ENCODE assay signal across 39 mouse cellular contexts in the genomic region with DNA sequence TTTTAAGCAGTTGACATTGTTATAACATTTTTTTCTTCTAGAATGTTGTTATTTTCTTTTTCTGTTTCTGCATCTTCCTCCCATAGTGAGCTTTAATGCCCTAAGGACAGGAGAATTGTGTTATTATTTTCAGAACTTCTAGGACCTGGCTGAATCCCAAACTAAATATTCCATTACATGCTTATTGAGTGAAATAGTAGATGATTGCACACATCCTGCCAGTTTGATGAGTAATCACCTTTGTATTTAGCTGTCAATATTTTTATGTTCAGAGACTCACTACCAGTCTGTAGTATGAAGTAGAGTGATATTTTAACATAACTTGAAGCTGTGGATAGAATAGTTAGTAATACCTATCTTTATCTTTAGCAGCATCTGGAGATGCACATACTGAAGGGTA. TPM values are rescaled to one million over a fixed set of nuclear protein-coding genes. Genes with fewer than 3 reads are reported as not detected.
"Had no signal": no experiment of that assay in that cellular context is flagged by ENCODE, and none has a peak within 500 bp of the region (broad histone marks: within the 10 kb centered on the region; RNA-seq: fewer than 3 reads in every experiment).

No protein-coding gene starts in this region.

- DNase-seq: gastrocnemius, adult 2 months; gastrocnemius, postnatal 14 days; gastrocnemius, postnatal 36 days; heart, adult 18-20 months; heart, postnatal 10 days; heart, postnatal 4 days; kidney, adult 18-20 months; kidney, adult 8-10 months; kidney, postnatal 10 days; kidney, postnatal 25 days; kidney, postnatal 4 days; liver; liver, embryonic 13.5 days had no signal

- H3K27me3 ChIP-seq: heart, embryonic 12.5 days; hindbrain, embryonic 12.5 days; intestine, embryonic 15.5 days; limb, embryonic 12.5 days; liver, embryonic 13.5 days had no signal

- H3K36me3 ChIP-seq: heart, embryonic 10.5 days; heart, embryonic 12.5 days; hindbrain, embryonic 10.5 days; hindbrain, embryonic 12.5 days; intestine, embryonic 15.5 days; limb, embryonic 10.5 days; limb, embryonic 12.5 days; liver, embryonic 13.5 days had no signal

- H3K4me3 ChIP-seq: gastrocnemius, adult 2 months; heart, embryonic 10.5 days; heart, embryonic 12.5 days; hindbrain, embryonic 10.5 days; hindbrain, embryonic 12.5 days; intestine, embryonic 15.5 days; layer of hippocampus, adult 2 months; left cerebral cortex, adult 2 months; limb, embryonic 10.5 days; limb, embryonic 12.5 days; liver, embryonic 13.5 days had no signal

RNA-seq across cellular contexts. Expression of gene Prr9, which starts 12.2 kb away (rescaled TPM):
- total RNA-seq: gastrocnemius, adult 2 months; gastrocnemius, postnatal 14 days; gastrocnemius, postnatal 36 days; granulocyte monocyte progenitor cell, adult 5-6 weeks; heart, adult 18-20 months; heart, adult 8-10 months; heart, postnatal 10 days; heart, postnatal 25 days; heart, postnatal 4 days; layer of hippocampus, adult 2 months; layer of hippocampus, postnatal 10 days; layer of hippocampus, postnatal 25 days; left cerebral cortex, adult 2 months; left cerebral cortex, postnatal 14 days; left cerebral cortex, postnatal 36 days had no signal
- polyA plus RNA-seq: frontal cortex, adult 2 months; heart, embryonic 10.5 days; heart, embryonic 12.5 days; heart, embryonic 14.5 days; hindbrain, embryonic 10.5 days; hindbrain, embryonic 12.5 days; hindbrain, embryonic 14.5 days; hindbrain, embryonic 16.5 days; inflammation-experienced regulatory T-cells, adult 6 months; intestine, embryonic 15.5 days; intestine, postnatal 0 days; kidney, embryonic 14.5 days; kidney, embryonic 16.5 days; limb, embryonic 10.5 days; limb, embryonic 12.5 days; liver, embryonic 13.5 days had no signal

RNA-seq across cellular contexts. Expression of gene Lor, which starts 28.6 kb away (rescaled TPM):
- total RNA-seq: gastrocnemius, adult 2 months; gastrocnemius, postnatal 14 days; gastrocnemius, postnatal 36 days; granulocyte monocyte progenitor cell, adult 5-6 weeks; heart, adult 8-10 months; heart, postnatal 10 days; heart, postnatal 25 days had no signal
- polyA plus RNA-seq: inflammation-experienced regulatory T-cells, adult 6 months had no signal

RNA-seq across cellular contexts. Expression of gene Lelp1, which starts 31.0 kb away (rescaled TPM):
- total RNA-seq: gastrocnemius, adult 2 months; gastrocnemius, postnatal 14 days; gastrocnemius, postnatal 36 days; granulocyte monocyte progenitor cell, adult 5-6 weeks; heart, adult 18-20 months; heart, adult 8-10 months; heart, postnatal 10 days; heart, postnatal 25 days; heart, postnatal 4 days; layer of hippocampus, adult 2 months; layer of hippocampus, postnatal 10 days; layer of hippocampus, postnatal 25 days; left cerebral cortex, adult 2 months; left cerebral cortex, postnatal 14 days; left cerebral cortex, postnatal 36 days had no signal
- polyA plus RNA-seq: frontal cortex, adult 2 months; heart, embryonic 10.5 days; heart, embryonic 12.5 days; heart, embryonic 14.5 days; heart, embryonic 16.5 days; hindbrain, embryonic 10.5 days; hindbrain, embryonic 12.5 days; hindbrain, embryonic 14.5 days; hindbrain, embryonic 16.5 days; inflammation-experienced regulatory T-cells, adult 6 months; intestine, embryonic 15.5 days; intestine, postnatal 0 days; kidney, embryonic 14.5 days; kidney, embryonic 16.5 days; limb, embryonic 10.5 days; limb, embryonic 12.5 days; limb, embryonic 14.5 days; liver, embryonic 13.5 days had no signal
